Mouse (Mus musculus) myocyte (in vitro differentiated cells): ENCODE results near the gene Flvcr1. TPM values are rescaled to one million over a fixed set of nuclear protein-coding genes. Genes with fewer than 3 reads are reported as not detected.

ENCODE experiments used
- H3K27me3 ChIP-seq: one replicate; pipeline ENCODE4 v1.6.1; 2011; ENCODE audit not compliant: control insufficient read depth, insufficient read depth, insufficient read length
- H3K36me3 ChIP-seq: one replicate; pipeline ENCODE4 v1.6.1; 2011; ENCODE audit not compliant: control insufficient read depth, insufficient read depth
- H3K4me2 ChIP-seq: one replicate; pipeline ENCODE4 v1.6.1; 2011; ENCODE audit warnings: low read depth, control low read depth
- H3K4me3 ChIP-seq: one replicate; pipeline ENCODE4 v1.5.1; 2011; ENCODE audit warnings: mild to moderate bottlenecking, control low read depth, moderate library complexity
- H3K79me2 ChIP-seq: one replicate; pipeline ENCODE4 v1.6.1; 2011; ENCODE audit not compliant: control insufficient read depth, insufficient read depth
- H3ac ChIP-seq: one replicate; pipeline ENCODE4 v1.6.1; 2011; ENCODE audit not compliant: control insufficient read depth, insufficient read length
- CEBPB ChIP-seq: IDR thresholded peaks from 2 replicates; pipeline ENCODE4 v1.6.1; 2011; ENCODE audit warnings: mild to moderate bottlenecking, moderate library complexity; ENCODE audit not compliant: poor library complexity, insufficient read depth, severe bottlenecking
- E2F4 ChIP-seq: IDR thresholded peaks from one replicate; pipeline ENCODE4 v1.6.1; 2011; ENCODE audit warnings: mild to moderate bottlenecking, control low read depth, moderate library complexity; ENCODE audit not compliant: insufficient read depth
- MAX ChIP-seq: IDR thresholded peaks from one replicate; pipeline ENCODE4 v1.6.1; 2011; ENCODE audit warnings: low read depth, mild to moderate bottlenecking, control low read depth
- MYOD1 ChIP-seq, 3 experiments: IDR thresholded peaks; one replicate each; pipeline ENCODE4 v1.6.1; 2011; ENCODE audit warnings: control low read depth in 2 of 3, low read depth in 2 of 3, mild to moderate bottlenecking in 2 of 3, moderate library complexity in 1 of 3; ENCODE audit not compliant: insufficient read length in 2 of 3, control insufficient read depth in 1 of 3
- MYOG ChIP-seq, 3 experiments: IDR thresholded peaks; one replicate each; pipeline ENCODE4 v1.6.1; 2011; ENCODE audit warnings: control low read depth in 2 of 3, low read depth in 2 of 3, mild to moderate bottlenecking in 2 of 3; ENCODE audit not compliant: insufficient read length in 2 of 3, control insufficient read depth in 1 of 3, insufficient read depth in 1 of 3
- POLR2A ChIP-seq: IDR thresholded peaks from one replicate; pipeline ENCODE4 v1.6.1; 2011; ENCODE audit warnings: low read depth, mild to moderate bottlenecking, control low read depth, moderate library complexity; ENCODE audit not compliant: insufficient read length
- POLR2AphosphoS2 ChIP-seq: IDR thresholded peaks from one replicate; pipeline ENCODE4 v1.6.1; 2011; ENCODE audit warnings: low read depth, control low read depth; ENCODE audit not compliant: insufficient read length
- REST ChIP-seq: IDR thresholded peaks from one replicate; pipeline ENCODE4 v1.6.1; 2011; ENCODE audit warnings: mild to moderate bottlenecking, control low read depth, moderate library complexity; ENCODE audit not compliant: insufficient read depth, insufficient read length
- SRF ChIP-seq: IDR thresholded peaks from one replicate; pipeline ENCODE4 v1.6.1; 2011; ENCODE audit warnings: low read depth; ENCODE audit not compliant: control insufficient read depth, insufficient read length
- TCF12 ChIP-seq: IDR thresholded peaks from one replicate; pipeline ENCODE4 v1.6.1; 2011; ENCODE audit warnings: mild to moderate bottlenecking, control low read depth; ENCODE audit not compliant: poor library complexity, insufficient read depth, severe bottlenecking
- TCF3 ChIP-seq: IDR thresholded peaks from one replicate; pipeline ENCODE4 v1.6.1; 2011; ENCODE audit warnings: low read depth, control low read depth; ENCODE audit not compliant: insufficient read length
- USF1 ChIP-seq: IDR thresholded peaks from one replicate; pipeline ENCODE4 v1.6.1; 2011; ENCODE audit warnings: low read depth, mild to moderate bottlenecking, control low read depth, moderate library complexity
- polyA plus RNA-seq: library from polyadenylated mRNA; unstranded; fragments of >200 nt; fragmentation: generic; extraction: Trizol; gene quantifications from one replicate; pipeline ENCODE4 v1.2.1, GENCODE M21; 2012; ENCODE audit warnings: missing spikeins

The Flvcr1 gene
- polyA plus RNA-seq, 1 experiment = 2.2 TPM

DNA sequence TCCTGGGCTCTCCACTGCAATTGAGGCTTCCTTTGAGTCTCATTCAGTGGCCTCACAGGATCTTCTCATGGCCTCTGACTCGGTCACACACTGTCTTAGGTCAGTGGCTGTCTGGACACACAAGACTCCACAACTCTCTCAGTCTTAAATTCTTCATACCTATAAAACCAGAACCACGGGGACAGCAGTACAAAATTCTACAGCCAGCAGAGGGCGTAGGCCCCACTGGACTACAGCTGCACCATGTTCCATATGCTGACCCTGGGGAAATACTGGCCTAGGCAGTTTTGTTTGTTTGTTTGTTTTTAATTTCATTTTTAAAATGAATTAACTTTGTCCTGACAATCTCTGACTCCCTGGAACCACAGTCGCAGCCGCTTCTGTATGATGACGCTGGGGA is 23.8 kb downstream of the Flvcr1 start:
- TF ChIP-seq MAX (no peak), POLR2A (no peak), REST (no peak), CEBPB (no peak), MYOD1 (IDR thresholded peaks at IDR 0.05; ENCODE audit: control insufficient read depth in 1 of 3, insufficient read length in 2 of 3, low read depth in 2 of 3) (no peak), MYOG (IDR thresholded peaks at IDR 0.05; ENCODE audit: control insufficient read depth in 1 of 3, insufficient read depth in 1 of 3, insufficient read length in 2 of 3, low read depth in 2 of 3) (no peak), TCF3 (no peak), TCF12 (no peak), SRF (no peak), E2F4 (no peak), POLR2AphosphoS2 (no peak), USF1 (no peak)
- no peak overlapping the region for H3K4me2 ChIP-seq
- H3ac ChIP-seq = no peak overlapping the region
- no peak overlapping the region for H3K4me3 ChIP-seq
- H3K27me3 ChIP-seq = no peaks in the 10 kb centered on the region
- H3K79me2 ChIP-seq = no peaks in the 10 kb centered on the region
- peaks cover 3% of the 10 kb centered on the region for H3K36me3 ChIP-seq

DNA sequence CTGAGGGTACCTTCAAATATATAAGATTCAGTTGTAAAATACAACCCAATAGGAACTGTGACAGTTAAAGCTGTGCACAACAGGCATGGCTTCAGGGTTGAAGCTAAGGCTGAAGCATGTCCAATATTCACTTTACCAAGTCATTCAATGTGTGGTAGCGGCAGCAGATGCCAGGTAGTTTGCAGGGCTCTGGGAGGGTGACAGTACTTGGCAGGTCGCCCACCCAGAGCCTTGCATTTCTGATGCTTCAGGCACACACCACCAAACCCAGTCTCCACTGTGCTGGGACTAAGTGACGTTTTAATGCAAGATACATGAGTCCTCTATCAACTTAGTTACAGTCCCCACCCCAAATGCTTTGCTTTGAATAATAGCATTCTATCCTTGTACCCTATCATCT is 25.3 kb downstream of the Flvcr1 start:
- Histone ChIP-seq H3K79me2 (no peaks in the 10 kb centered on the region), H3K4me2 (no peak overlapping the region), H3K27me3 (no peaks in the 10 kb centered on the region), H3K4me3 (no peak overlapping the region), H3ac (no peak overlapping the region), H3K36me3 (no peaks in the 10 kb centered on the region)
- TF ChIP-seq MYOD1 (IDR thresholded peaks at IDR 0.05; ENCODE audit: control insufficient read depth in 1 of 3, insufficient read length in 2 of 3, low read depth in 2 of 3) (no peak), CEBPB (no peak), TCF3 (no peak), MYOG (IDR thresholded peaks at IDR 0.05; ENCODE audit: control insufficient read depth in 1 of 3, insufficient read depth in 1 of 3, insufficient read length in 2 of 3, low read depth in 2 of 3) (no peak), POLR2AphosphoS2 (no peak), MAX (no peak), SRF (no peak), REST (no peak), TCF12 (no peak), POLR2A (no peak), E2F4 (no peak), USF1 (no peak)

DNA sequence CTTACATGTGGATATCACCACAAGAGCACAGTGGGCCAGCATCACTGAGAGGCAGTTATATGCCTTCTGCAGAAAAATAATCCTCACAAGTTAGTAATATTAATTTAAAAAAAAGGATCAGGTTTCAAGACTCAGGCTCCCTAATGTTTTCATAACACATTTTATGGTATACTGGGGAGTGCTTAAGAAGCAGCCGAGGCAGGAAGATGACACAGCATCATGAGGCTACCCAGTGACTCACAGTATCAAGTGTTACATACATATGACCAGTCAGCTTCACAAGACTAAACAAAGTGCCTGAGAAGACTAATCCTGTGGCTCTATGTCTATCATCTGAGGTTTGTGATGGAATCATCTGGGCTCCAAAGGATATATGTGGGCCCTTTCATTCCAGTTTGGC is 27.9 kb downstream of the Flvcr1 start:
- Histone ChIP-seq H3K4me2 (no peak overlapping the region), H3K27me3 (no peaks in the 10 kb centered on the region), H3K79me2 (no peaks in the 10 kb centered on the region), H3K36me3 (no peaks in the 10 kb centered on the region), H3ac (no peak overlapping the region), H3K4me3 (no peak overlapping the region)
- TF ChIP-seq USF1 = no peak
- TF ChIP-seq MYOG (IDR thresholded peaks at IDR 0.05; ENCODE audit: control insufficient read depth in 1 of 3, insufficient read depth in 1 of 3, insufficient read length in 2 of 3, low read depth in 2 of 3) = no peak
- no peak for TF ChIP-seq CEBPB
- TF ChIP-seq MAX = no peak
- TF ChIP-seq E2F4 = no peak

DNA sequence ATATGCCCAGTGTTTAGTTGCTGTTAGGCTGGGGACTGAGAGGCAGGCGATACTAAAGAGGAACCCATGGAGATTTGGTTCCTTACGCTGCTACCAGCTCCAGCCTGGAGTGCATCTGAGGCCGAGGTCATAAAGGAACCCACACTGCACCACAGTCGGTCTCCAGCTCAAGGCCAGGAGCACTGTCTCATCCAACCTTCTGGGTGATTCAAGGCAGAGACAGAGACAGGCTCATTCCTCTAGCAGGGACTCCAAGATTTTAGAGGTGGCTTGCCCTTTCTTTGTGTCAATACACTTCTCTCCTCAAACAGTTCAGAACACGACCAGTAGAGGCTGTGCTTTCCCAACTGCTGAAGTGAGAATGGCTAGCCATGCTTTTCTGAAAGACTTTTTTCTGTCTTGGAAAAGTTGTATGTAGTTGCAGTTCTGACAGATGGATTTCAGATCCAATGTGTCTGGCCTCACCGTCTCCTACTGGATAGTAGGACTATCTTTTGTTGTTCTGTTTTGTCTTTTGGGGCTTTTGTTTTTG is 29.5 kb downstream of the Flvcr1 start:
- Histone ChIP-seq H3ac (no peak overlapping the region), H3K4me3 (no peak overlapping the region), H3K27me3 (no peaks in the 10 kb centered on the region), H3K36me3 (no peaks in the 10 kb centered on the region), H3K79me2 (no peaks in the 10 kb centered on the region), H3K4me2 (no peak overlapping the region)
- TF ChIP-seq TCF3 (no peak), TCF12 (no peak), POLR2AphosphoS2 (no peak), MYOG (IDR thresholded peaks at IDR 0.05; ENCODE audit: control insufficient read depth in 1 of 3, insufficient read depth in 1 of 3, insufficient read length in 2 of 3, low read depth in 2 of 3) (no peak), E2F4 (no peak), POLR2A (no peak), SRF (no peak), REST (no peak), MYOD1 (IDR thresholded peaks at IDR 0.05; ENCODE audit: control insufficient read depth in 1 of 3, insufficient read length in 2 of 3, low read depth in 2 of 3) (no peak), CEBPB (no peak), USF1 (no peak), MAX (no peak)

DNA sequence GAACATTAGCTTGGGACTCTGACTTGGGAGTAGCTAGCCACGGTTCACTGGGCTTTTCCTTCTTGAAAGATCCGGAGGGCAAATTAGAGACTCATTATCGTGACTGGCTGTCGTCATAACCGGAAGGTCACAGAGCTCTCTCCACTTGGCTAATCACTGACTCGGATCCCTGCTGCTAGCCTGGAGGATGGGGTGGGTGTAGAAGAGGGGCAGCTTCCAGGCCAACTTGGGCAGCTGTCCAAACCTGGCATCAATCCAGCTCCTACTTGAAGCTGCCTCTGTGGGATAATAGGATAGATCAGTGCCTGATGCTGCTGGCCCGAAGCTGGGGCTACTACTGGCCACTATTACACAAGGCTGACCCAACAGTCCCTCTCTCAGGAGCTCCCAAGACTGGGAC is 30.4 kb downstream of the Flvcr1 start:
- TF ChIP-seq MYOD1 (IDR thresholded peaks at IDR 0.05; ENCODE audit: control insufficient read depth in 1 of 3, insufficient read length in 2 of 3, low read depth in 2 of 3) (no peak), REST (no peak), POLR2AphosphoS2 (no peak), MAX (no peak), CEBPB (no peak), TCF12 (no peak), POLR2A (no peak), USF1 (no peak), E2F4 (no peak), MYOG (IDR thresholded peaks at IDR 0.05; ENCODE audit: control insufficient read depth in 1 of 3, insufficient read depth in 1 of 3, insufficient read length in 2 of 3, low read depth in 2 of 3) (no peak), SRF (no peak), TCF3 (no peak)
- no peaks in the 10 kb centered on the region for H3K27me3 ChIP-seq
- no peak overlapping the region for H3K4me2 ChIP-seq
- H3K79me2 ChIP-seq = no peaks in the 10 kb centered on the region
- no peak overlapping the region for H3K4me3 ChIP-seq
- H3K36me3 ChIP-seq = no peaks in the 10 kb centered on the region
- H3ac ChIP-seq = no peak overlapping the region
